Mouse (Mus musculus): ENCODE measurements around the gene Trank1.

Trank1 gene

GRCm38 (mm10) chr9:111311031-111311842, at the start of gene Trank1:
Gene Trank1 (plus strand): TSS chr9:111311739.
- DNase-seq, result no peak

- DNase-seq, result no peak
Measured at GRCm38 (mm10) chr9:111267998-111268397, 43.5 kb upstream of the Trank1 start.

GRCm38 (mm10) chr9:111270606-111271005, 40.9 kb upstream of the Trank1 start:
- DNase-seq, result no peak

- no peak for DNase-seq
Measured at GRCm38 (mm10) chr9:111271056-111271433, 40.5 kb upstream of the Trank1 start.

GRCm38 (mm10) chr9:111271434-111272160, 39.9 kb upstream of the Trank1 start, which contains the start of the genes Mlh1 and Epm2aip1:
Gene Mlh1 (minus strand): TSS chr9:111271791.
Gene Epm2aip1 (plus strand): TSS chr9:111271929.
- peak; percentile 98 for DNase-seq

- DNase-seq, result no peak
Measured at GRCm38 (mm10) chr9:111272356-111272755, 39.2 kb upstream of the Trank1 start.

GRCm38 (mm10) chr9:111272996-111273785, 38.3 kb upstream of the Trank1 start:
- no peak for DNase-seq

- DNase-seq, result no peak
Measured at GRCm38 (mm10) chr9:111273958-111274357, 37.6 kb upstream of the Trank1 start.

- DNase-seq, result no peak
Measured at GRCm38 (mm10) chr9:111275156-111275555, 36.4 kb upstream of the Trank1 start.

GRCm38 (mm10) chr9:111285061-111285460, 26.5 kb upstream of the Trank1 start:
- no peak for DNase-seq

GRCm38 (mm10) chr9:111285676-111286075, 25.9 kb upstream of the Trank1 start:
- no peak for DNase-seq

GRCm38 (mm10) chr9:111286468-111286867, 25.1 kb upstream of the Trank1 start:
- DNase-seq, result no peak

GRCm38 (mm10) chr9:111287956-111288355, 23.6 kb upstream of the Trank1 start:
- DNase-seq, result no peak

GRCm38 (mm10) chr9:111289294-111289831, 22.2 kb upstream of the Trank1 start:
- DNase-seq, result no peak

GRCm38 (mm10) chr9:111289832-111290339, 21.7 kb upstream of the Trank1 start:
- peak; percentile 95 for DNase-seq

GRCm38 (mm10) chr9:111290539-111291100, 20.9 kb upstream of the Trank1 start:
- no peak for DNase-seq

- DNase-seq, result no peak
Measured at GRCm38 (mm10) chr9:111293234-111293633, 18.3 kb upstream of the Trank1 start.

- no peak for DNase-seq
Measured at GRCm38 (mm10) chr9:111294911-111295310, 16.6 kb upstream of the Trank1 start.

- DNase-seq, result no peak
Measured at GRCm38 (mm10) chr9:111295323-111295722, 16.2 kb upstream of the Trank1 start.

- no peak for DNase-seq
Measured at GRCm38 (mm10) chr9:111296433-111296832, 15.1 kb upstream of the Trank1 start.

GRCm38 (mm10) chr9:111298606-111299005, 12.9 kb upstream of the Trank1 start:
- DNase-seq, result no peak

GRCm38 (mm10) chr9:111302196-111302831, 9.2 kb upstream of the Trank1 start:
- no peak for DNase-seq

Measured in cerebellum, adult 9-10 months (tissue).